21 mouse cellular contexts compared by ENCODE assay signal in genomic region chr19:29167938-29168337, GRCm38 (mm10).
DNase-seq lines count a peak whose midpoint lies in the region; ATAC-seq lines count a peak whose summit lies in the region.
"Had no signal": no experiment of that assay in that cellular context is flagged by ENCODE, and none has a peak within 500 bp of the region (broad histone marks: within the 10 kb centered on the region; RNA-seq: fewer than 3 reads in every experiment).

No protein-coding gene starts in this region.

- ATAC-seq in activated CD4-positive, CD25-positive, alpha-beta regulatory T cell, adult 4 months: peak; percentile 36
- peak; percentile 53; the same call in 1 of the 2 replicates for ATAC-seq in monocyte, adult 5-6 weeks (replicated peaks; ENCODE audit: insufficient number of reproducible peaks, low FRiP score, low TSS enrichment, poor library complexity, severe bottlenecking)
- ATAC-seq in heart, embryonic 11.5 days (replicated peaks; ENCODE audit: insufficient number of reproducible peaks, low FRiP score, low TSS enrichment): no peak
- ATAC-seq: forebrain, embryonic 13.5 days; forebrain, embryonic 16.5 days; intestine, embryonic 16.5 days had no signal

- no peaks in the 10 kb centered on the region for H3K4me1 ChIP-seq in heart, embryonic 11.5 days (ENCODE audit: control insufficient read depth, insufficient read depth, low read length)
- H3K4me1 ChIP-seq: forebrain, embryonic 10.5 days; heart, embryonic 10.5 days; hindbrain, embryonic 12.5 days; hindbrain, embryonic 15.5 days had no signal

- H3K27ac ChIP-seq in heart, embryonic 11.5 days (ENCODE audit: low read depth, low read length): no peak overlapping the region
- H3K27ac ChIP-seq: forebrain, embryonic 10.5 days; forebrain, embryonic 13.5 days; heart, adult 2 months; heart, embryonic 10.5 days; hindbrain, embryonic 12.5 days; hindbrain, embryonic 15.5 days had no signal

- H3K4me2 ChIP-seq in heart, embryonic 11.5 days: no peak overlapping the region
- H3K4me2 ChIP-seq: forebrain, embryonic 13.5 days; hindbrain, embryonic 12.5 days; hindbrain, embryonic 15.5 days had no signal

- H3K9me3 ChIP-seq in heart, embryonic 11.5 days (replicated peaks; ENCODE audit: control insufficient read depth, low read length): no peaks in the 10 kb centered on the region
- H3K9me3 ChIP-seq: forebrain, embryonic 10.5 days; forebrain, embryonic 13.5 days; heart, embryonic 10.5 days; hindbrain, embryonic 12.5 days; hindbrain, embryonic 15.5 days had no signal

- no peak overlapping the region for H3K4me3 ChIP-seq in heart, embryonic 11.5 days (ENCODE audit: low read depth, low read length)
- H3K4me3 ChIP-seq: forebrain, embryonic 10.5 days; forebrain, embryonic 13.5 days; heart, adult 2 months; heart, embryonic 10.5 days; hindbrain, embryonic 12.5 days; hindbrain, embryonic 15.5 days had no signal

- no peaks in the 10 kb centered on the region for H3K27me3 ChIP-seq in heart, embryonic 11.5 days (ENCODE audit: control insufficient read depth, insufficient read depth, low read length)
- H3K27me3 ChIP-seq: forebrain, embryonic 13.5 days; hindbrain, embryonic 12.5 days; hindbrain, embryonic 15.5 days had no signal

- H3K9ac ChIP-seq in heart, embryonic 11.5 days (ENCODE audit: low read depth, low read length): no peak overlapping the region
- H3K9ac ChIP-seq: forebrain, embryonic 13.5 days; hindbrain, embryonic 12.5 days; hindbrain, embryonic 15.5 days had no signal

- H3K36me3 ChIP-seq in heart, embryonic 11.5 days (ENCODE audit: control insufficient read depth, insufficient read depth, low read length): no peaks in the 10 kb centered on the region
- H3K36me3 ChIP-seq: forebrain, embryonic 10.5 days; heart, embryonic 10.5 days; hindbrain, embryonic 12.5 days; hindbrain, embryonic 15.5 days had no signal

- DNase-seq in CD4-positive, CD25-positive, alpha-beta regulatory T cell, adult 2 months (ENCODE audit: low read depth, low spot score): peak; percentile 15
- peak; percentile 57 for DNase-seq in induced T-regulatory cell, adult 2 months (ENCODE audit: low read depth)
- DNase-seq in layer of hippocampus, adult 8-10 months (ENCODE audit: low spot score in 2 of 2): no peak
- DNase-seq in cerebellum, postnatal 36 days: no peak
- DNase-seq: adrenal gland, adult 2 months; adrenal gland, postnatal 14 days; cerebellum, adult 11 months; cerebellum, adult 8-10 months; cerebellum, postnatal 10 days; gastrocnemius, postnatal 14 days; heart, adult 2 months had no signal

- WGBS in heart, embryonic 11.5 days (ENCODE audit: insufficient replicate concordance): 79% methylated on average over 6 of the region's 6 CpGs

Comparison
In these comparisons a context has a peak if more than half of its experiments do, and no peak if none do; other contexts are left out.
1. DNase-seq: peak in CD4-positive, CD25-positive, alpha-beta regulatory T cell, adult 2 months (single experiment) and induced T-regulatory cell, adult 2 months (single experiment); none in layer of hippocampus, adult 8-10 months (0 of 2) and cerebellum, postnatal 36 days (0 of 2).